9 mouse cellular contexts compared by ENCODE assay signal in genomic region chr4:104643534-104644356, GRCm38 (mm10).
DNase-seq lines count a peak whose midpoint lies in the region; ATAC-seq lines count a peak whose summit lies in the region.
"Had no signal": no experiment of that assay in that cellular context is flagged by ENCODE, and none has a peak within 500 bp of the region (broad histone marks: within the 10 kb centered on the region; RNA-seq: fewer than 3 reads in every experiment).

No protein-coding gene starts in this region.

- ATAC-seq in erythroblast, adult 5-6 weeks (replicated peaks; ENCODE audit: low FRiP score, poor library complexity, severe bottlenecking): no peak
- ATAC-seq in intestine, embryonic 15.5 days: no peak
- no peak for ATAC-seq in activated CD4-positive, CD25-positive, alpha-beta regulatory T cell, adult 4 months
- ATAC-seq: Patski had no signal

- H3K9ac ChIP-seq in intestine, embryonic 15.5 days: no peak overlapping the region

- no peaks in the 10 kb centered on the region for H3K4me1 ChIP-seq in intestine, embryonic 15.5 days (replicated peaks)

- H3K36me3 ChIP-seq in intestine, embryonic 15.5 days: no peaks in the 10 kb centered on the region

- no peaks in the 10 kb centered on the region for H3K9me3 ChIP-seq in intestine, embryonic 15.5 days

- DNase-seq in brain, adult 2 months (ENCODE audit: low read depth, low spot score): peak; percentile 96
- peak; percentile 80 for DNase-seq in cerebellum, adult 8-10 months
- peak; percentile 59 for DNase-seq in layer of hippocampus, adult 11-12 months (ENCODE audit: low spot score)
- DNase-seq in lung, postnatal 25 days (ENCODE audit: low spot score): peak; percentile 4
- DNase-seq in c-Kit-positive CD71-positive TER-119-positive erythroid progenitor cells, embryonic 14.5 days (ENCODE audit: low spot score): no peak

- no peak overlapping the region for H3K4me3 ChIP-seq in intestine, embryonic 15.5 days (replicated peaks)

- WGBS in intestine, embryonic 15.5 days: 69% methylated on average over 6 of the region's 6 CpGs

- H3K27ac ChIP-seq in intestine, embryonic 15.5 days: no peak overlapping the region

- no peak overlapping the region for H3K4me2 ChIP-seq in intestine, embryonic 15.5 days (replicated peaks)

- no peaks in the 10 kb centered on the region for H3K27me3 ChIP-seq in intestine, embryonic 15.5 days (replicated peaks)
- H3K27me3 ChIP-seq: Patski had no signal
